ENCODE assay signal across 7 mouse cellular contexts in the genomic region with DNA sequence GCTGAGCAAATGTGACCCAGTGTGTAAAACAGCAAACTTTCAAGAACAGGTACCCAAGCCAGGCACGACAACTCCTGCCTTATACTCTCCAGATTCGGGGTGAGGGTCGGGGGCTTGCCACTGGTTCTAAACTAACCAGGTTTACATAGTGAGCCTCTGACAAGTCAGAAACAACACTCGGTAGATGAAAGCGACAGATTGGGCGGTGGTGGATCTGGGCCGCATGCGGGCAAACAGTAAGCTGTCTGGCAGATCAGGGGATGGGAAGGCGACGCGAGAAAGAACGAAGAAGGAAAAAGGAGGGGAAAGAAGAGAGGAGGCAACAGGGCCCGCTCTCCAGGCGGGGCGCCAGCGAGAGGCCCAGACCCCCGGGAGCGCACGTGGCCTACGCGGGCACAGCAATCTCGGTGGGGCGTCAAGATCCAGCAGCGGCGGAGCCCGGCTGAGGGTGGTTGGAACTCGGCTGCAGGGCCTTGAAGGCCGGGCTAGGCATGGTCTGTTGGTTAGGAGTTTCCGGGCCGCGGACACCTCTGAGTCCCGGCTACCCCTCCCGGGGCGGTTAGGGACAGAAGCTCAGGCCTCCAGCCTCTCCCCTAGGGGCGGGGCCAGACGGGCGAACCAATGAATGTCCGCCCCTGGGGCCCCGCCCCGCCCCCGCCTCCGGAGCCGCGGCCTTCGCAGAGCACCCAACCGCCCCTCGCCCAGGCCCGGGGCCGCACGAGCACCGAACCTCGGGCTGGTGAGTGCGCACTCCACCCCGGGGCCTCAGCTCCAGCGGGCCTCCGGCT. TPM values are rescaled to one million over a fixed set of nuclear protein-coding genes. Genes with fewer than 3 reads are reported as not detected.
DNase-seq lines count a peak whose midpoint lies in the region; ATAC-seq and TF ChIP-seq lines count a peak whose summit lies in the region.

Gene Zfp771, plus strand, starts transcription at position 405 of the 788 bp plus-strand sequence.

- no peaks in the 10 kb centered on the region for H3K9me3 ChIP-seq in intestine, postnatal 0 days (ENCODE audit: control insufficient read depth)
- H3K9me3 ChIP-seq in midbrain, embryonic 12.5 days: no peaks in the 10 kb centered on the region

- no peaks in the 10 kb centered on the region for H3K27me3 ChIP-seq in intestine, postnatal 0 days (replicated peaks; ENCODE audit: control insufficient read depth, insufficient read depth, low read length)
- no peaks in the 10 kb centered on the region for H3K27me3 ChIP-seq in midbrain, embryonic 12.5 days
- H3K27me3 ChIP-seq in small intestine, adult 2 months (ENCODE audit: control insufficient read depth, insufficient read depth, low read length): no peaks in the 10 kb centered on the region

- intact Hi-C loops in left cerebral cortex, postnatal 4 days (cut with DNase I): no loop called here

- DNase-seq in adrenal gland, adult 2 months: peak; percentile 98
- DNase-seq in embryo, embryonic 11.5 days (ENCODE audit: low read depth, low spot score): peak; percentile 88
- peak; percentile 97 to 98 for DNase-seq in gastrocnemius, postnatal 4 days (ENCODE audit: low spot score in 2 of 2)
- peak; percentile 98 for DNase-seq in left cerebral cortex, postnatal 4 days

- H3K4me2 ChIP-seq in intestine, postnatal 0 days (replicated peaks; ENCODE audit: low read depth): peak within 1 kb of the TSS; percentile 83
- peak within 1 kb of the TSS; percentile 78 for H3K4me2 ChIP-seq in midbrain, embryonic 12.5 days (replicated peaks)

- TF ChIP-seq CTCF in intestine, postnatal 0 days (IDR thresholded peaks at IDR 0.05; ENCODE audit: low read depth): peak; percentile 45
- TF ChIP-seq CTCF in small intestine, adult 2 months (IDR thresholded peaks at IDR 0.05; ENCODE audit: extremely low read depth, insufficient read length, insufficient replicate concordance, low read depth, low read length): no peak

- H3K36me3 ChIP-seq in intestine, postnatal 0 days (ENCODE audit: control insufficient read depth, insufficient read depth): peaks cover 10% of the 10 kb centered on the region
- H3K36me3 ChIP-seq in midbrain, embryonic 12.5 days: peaks cover 14% of the 10 kb centered on the region
- H3K36me3 ChIP-seq in small intestine, adult 2 months (ENCODE audit: control insufficient read depth, insufficient read depth, low read length): no peaks in the 10 kb centered on the region

- TF ChIP-seq POLR2A in small intestine, adult 2 months (IDR thresholded peaks at IDR 0.05; ENCODE audit: low read depth, low read length): peak; percentile 74

- H3K4me3 ChIP-seq in intestine, postnatal 0 days (ENCODE audit: low read depth, low read length): peak within 1 kb of the TSS; percentile 72
- peak within 1 kb of the TSS; percentile 60 for H3K4me3 ChIP-seq in midbrain, embryonic 12.5 days
- H3K4me3 ChIP-seq in small intestine, adult 2 months (ENCODE audit: low read depth, low read length): peak within 1 kb of the TSS; percentile 93

- peak within 1 kb of the TSS; percentile 84 for H3K9ac ChIP-seq in intestine, postnatal 0 days (ENCODE audit: low read depth, low read length)
- peak within 1 kb of the TSS; percentile 82 for H3K9ac ChIP-seq in midbrain, embryonic 12.5 days (replicated peaks)

- no peaks in the 10 kb centered on the region for H3K4me1 ChIP-seq in intestine, postnatal 0 days (replicated peaks; ENCODE audit: control insufficient read depth, insufficient read depth, low read length)
- peaks cover 28% of the 10 kb centered on the region for H3K4me1 ChIP-seq in midbrain, embryonic 12.5 days
- H3K4me1 ChIP-seq in small intestine, adult 2 months (ENCODE audit: control insufficient read depth, insufficient read depth, insufficient read length, low read length): peaks cover 4% of the 10 kb centered on the region; the same call in 1 of the 2 replicates

- peak within 1 kb of the TSS; percentile 88 for H3K27ac ChIP-seq in intestine, postnatal 0 days (ENCODE audit: low read depth, low read length)
- H3K27ac ChIP-seq in midbrain, embryonic 12.5 days (replicated peaks): peak within 1 kb of the TSS; percentile 83
- peak within 1 kb of the TSS; percentile 83 for H3K27ac ChIP-seq in small intestine, adult 2 months (ENCODE audit: insufficient read depth, low read depth, low read length)

- ATAC-seq in intestine, postnatal 0 days: peak; percentile 94
- peak; percentile 97 for ATAC-seq in midbrain, embryonic 12.5 days (ENCODE audit: low FRiP score, low read depth)

- 1% methylated on average over 56 of the region's 56 CpGs for WGBS in intestine, postnatal 0 days
- 1% methylated on average over 39 of the region's 56 CpGs for WGBS in midbrain, embryonic 12.5 days
- 1% methylated on average over 56 of the region's 56 CpGs for WGBS in small intestine, adult 2 months

RNA-seq across cellular contexts. Expression of gene Zfp771, which starts in this region (rescaled TPM):
- 10 to 100 TPM; 27.1 to 32.4 TPM for total RNA-seq in adrenal gland, adult 2 months (2021)
- 295 and 338 TPM in 2 replicates for polyA plus RNA-seq in adrenal gland, adult 2 months (2012; rRNA removed)
- total RNA-seq in gastrocnemius, postnatal 4 days (2021): 10 to 100 TPM; 23.7 to 29.6 TPM
- 17.6 and 19.8 TPM in 2 replicates for polyA plus RNA-seq in intestine, postnatal 0 days (2015; fragmentation: Nextera tagmentation; extraction: Ambion mirVana)
- total RNA-seq in left cerebral cortex, postnatal 4 days (2021): 10 to 100 TPM; 54.9 to 64.5 TPM
- 55.0 and 62.0 TPM in 2 replicates for polyA plus RNA-seq in midbrain, embryonic 12.5 days (2016; fragmentation: Nextera tagmentation; extraction: Ambion mirVana)
- 100.0 and 118 TPM in 2 replicates for polyA plus RNA-seq in small intestine, adult 2 months (2012; rRNA removed)

Comparison
In these comparisons a context has a peak if more than half of its experiments do, and no peak if none do; other contexts are left out.
1. Peak in every context shown above with its lines: DNase-seq, ATAC-seq, H3K4me3 ChIP-seq and H3K27ac ChIP-seq.